Mouse (Mus musculus): Measurements from ENCODE around the gene Tigd4.

Tigd4 gene

DNA sequence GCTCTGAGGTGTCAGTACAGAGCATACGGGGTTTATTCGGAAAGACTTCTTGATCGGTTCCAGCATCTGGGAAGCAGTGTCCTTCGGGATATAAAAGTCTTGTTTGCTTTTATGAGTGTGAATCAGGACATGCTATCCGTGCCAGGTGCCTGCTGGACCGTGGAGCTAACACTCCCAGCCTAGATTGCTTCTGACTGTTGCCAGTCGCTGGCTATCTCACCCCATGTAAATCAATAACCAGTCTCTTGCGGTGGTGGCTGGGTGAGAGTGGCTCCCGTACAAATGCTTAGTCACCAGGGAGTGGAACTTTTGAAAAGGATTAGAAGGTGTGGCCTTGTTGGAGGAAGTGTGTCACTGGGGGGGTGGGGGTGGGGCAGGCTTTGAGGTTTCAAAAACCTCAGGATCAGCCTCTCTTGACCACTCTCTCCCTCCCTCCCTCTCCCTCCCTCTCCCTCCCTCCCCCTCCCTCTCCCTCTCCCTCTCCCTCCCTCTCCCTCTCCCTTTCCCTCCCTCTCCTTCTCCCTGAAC, 16.9 kb downstream of the Tigd4 start:
- DNase-seq (ENCODE audit: low spot score in 2 of 2), result no peak

GRCm38 (mm10) chr3:84615050-84615855, 21.9 kb downstream of the Tigd4 start:
- DNase-seq (ENCODE audit: low spot score in 2 of 2), result no peak

DNA sequence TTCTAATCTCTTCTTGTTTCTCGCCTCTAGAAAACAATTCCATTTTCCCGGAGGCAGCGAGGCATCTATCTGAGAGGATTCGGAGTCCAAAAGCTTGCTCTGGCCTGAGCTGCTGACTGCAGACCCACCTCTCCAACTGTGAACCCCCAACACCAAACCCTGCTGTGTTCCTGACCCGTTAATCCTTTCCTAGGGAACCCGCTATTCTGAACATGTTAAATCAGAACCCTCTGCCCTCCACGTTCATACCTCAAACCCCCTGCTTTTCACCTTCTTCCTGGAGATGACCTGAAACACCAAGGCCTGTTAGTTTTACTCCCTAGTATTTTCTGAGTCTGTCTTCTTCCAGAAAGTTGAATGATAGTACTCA, 22.5 kb downstream of the Tigd4 start:
- no peak for DNase-seq (ENCODE audit: low spot score in 2 of 2)

DNA sequence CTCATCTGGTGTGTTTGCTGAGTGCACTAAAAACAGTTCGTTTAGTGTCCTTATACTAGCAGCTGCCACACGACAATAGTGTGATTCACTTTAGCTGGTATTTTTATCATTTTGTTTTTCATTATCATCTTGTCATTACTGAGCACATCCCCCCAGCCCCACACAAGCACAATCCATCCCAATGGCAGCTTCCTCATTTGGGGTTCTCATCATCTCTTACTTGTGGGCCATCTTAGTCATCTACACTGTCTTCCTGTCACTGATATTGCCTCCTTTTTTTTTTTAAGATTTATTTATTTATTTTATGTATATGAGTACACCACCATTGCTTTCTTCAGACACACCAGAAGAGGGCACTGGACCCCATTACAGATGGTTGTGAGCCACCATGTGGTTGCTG, 25.3 kb downstream of the Tigd4 start:
- DNase-seq (ENCODE audit: low spot score in 2 of 2), result no peak

DNA sequence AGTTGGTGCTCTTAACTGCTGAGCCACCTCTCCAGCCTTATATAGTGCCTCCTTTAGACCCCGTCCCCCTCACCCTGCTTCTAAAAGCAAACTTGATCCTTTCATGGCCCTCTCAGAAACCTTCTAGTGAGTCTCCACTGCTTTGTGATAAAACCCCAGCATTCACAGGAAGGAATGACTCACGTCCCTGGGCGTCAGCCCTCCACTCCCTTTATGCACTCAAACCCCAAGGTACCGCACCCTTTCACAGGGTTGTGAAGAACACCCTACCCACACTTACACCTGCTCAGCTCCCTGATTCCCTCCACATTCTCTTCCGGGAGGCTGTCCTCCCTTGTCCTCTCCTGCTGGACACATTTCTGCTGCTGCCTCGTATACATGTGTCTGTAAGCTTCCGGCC, 25.7 kb downstream of the Tigd4 start:
- DNase-seq (ENCODE audit: low spot score in 2 of 2), result no peak

DNA sequence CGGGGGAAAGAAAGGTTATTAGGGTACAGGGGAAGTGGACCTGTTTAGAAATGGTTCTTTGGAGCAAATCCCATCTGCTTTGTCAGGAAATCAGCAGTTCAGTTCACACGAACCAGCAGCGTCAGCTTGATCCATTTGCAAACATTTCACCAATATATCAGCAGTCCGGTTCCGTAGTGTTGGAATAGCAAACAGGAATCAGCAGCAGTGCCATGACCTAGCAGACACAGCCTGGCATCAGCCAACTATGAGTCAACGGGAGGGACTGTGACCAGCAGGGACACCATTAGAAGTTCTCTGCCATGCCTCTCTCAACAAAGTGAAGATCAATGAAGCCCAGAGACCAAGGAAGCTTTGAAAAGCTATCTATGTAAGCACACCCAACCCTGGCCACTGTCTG, 26.4 kb downstream of the Tigd4 start:
- DNase-seq (ENCODE audit: low spot score in 2 of 2), result no peak

DNA sequence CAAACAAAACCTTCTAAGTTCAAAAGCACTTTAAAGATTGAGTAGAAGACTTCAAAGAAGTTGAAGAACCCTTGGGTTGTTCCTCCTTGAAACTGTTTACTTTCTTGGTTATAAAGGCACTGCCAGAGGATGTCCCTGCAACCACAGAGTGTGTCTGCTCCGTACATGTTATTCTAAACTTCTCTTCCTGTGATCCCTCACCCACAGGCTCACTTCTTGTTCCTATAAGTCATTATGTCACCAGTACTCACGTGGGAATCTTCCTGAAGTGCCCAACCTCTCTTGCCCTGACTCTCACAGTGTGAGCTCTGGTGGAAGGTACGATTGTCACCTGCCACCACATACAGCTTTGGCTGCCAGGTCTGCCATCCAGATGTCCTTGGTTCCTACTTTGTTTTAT, 28.7 kb downstream of the Tigd4 start:
- no peak for DNase-seq (ENCODE audit: low spot score in 2 of 2)

- DNase-seq (ENCODE audit: low spot score in 2 of 2), result no peak
Observed at GRCm38 (mm10) chr3:84631586-84631985, 38.2 kb downstream of the Tigd4 start.

DNA sequence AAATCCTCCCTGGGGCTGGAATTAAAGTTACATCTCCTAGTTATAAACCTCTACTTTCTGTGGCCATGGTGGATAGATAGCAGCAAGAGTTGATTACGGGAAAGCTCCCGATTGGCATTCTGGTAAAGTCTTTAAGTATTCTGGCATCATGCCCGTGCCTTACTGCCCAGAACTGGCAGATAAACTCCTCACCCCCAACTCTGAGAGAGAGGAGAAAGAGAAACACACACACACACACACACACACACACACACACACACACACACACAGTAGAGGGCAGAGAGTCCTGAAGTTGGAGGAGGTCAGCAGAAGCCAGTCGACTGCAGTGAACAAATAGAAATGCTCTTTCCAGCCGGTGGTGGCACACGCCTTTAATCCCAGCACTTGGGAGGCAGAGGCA, 43.7 kb downstream of the Tigd4 start:
- DNase-seq (ENCODE audit: low spot score in 2 of 2), result no peak

DNA sequence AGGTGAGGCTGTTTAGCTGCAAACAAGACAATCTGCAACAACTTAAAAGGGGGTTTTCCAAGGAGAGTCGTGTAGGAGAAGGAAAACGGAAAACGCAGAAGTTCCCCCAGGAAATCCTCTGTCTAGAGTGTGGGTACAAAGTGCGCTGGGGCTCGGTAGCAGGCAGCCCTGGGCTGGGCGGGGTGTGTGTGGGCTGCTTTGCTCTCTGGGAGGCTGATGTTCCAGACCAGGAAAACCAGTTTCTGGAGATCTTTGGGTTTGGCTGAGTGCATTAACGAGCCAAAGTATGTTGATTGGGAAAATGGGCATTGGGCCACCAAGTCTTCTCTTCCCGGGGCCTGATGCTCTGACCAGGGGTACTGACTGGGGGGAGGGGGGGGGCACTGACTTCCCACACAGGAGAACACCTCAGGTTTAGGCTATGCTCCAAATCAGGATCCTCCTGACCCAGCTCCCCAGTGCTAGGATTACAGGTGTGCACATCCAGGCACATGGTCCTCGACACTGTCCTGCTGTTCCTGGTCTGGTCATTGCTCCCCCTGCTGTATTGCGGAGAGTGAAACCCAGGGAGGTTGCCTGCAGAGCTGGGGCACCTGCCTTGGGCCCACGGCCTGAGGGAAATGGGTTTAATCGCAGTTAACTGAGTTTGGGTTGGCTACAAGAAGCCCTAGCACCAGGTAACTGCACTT, 44.7 kb downstream of the Tigd4 start:
- DNase-seq (ENCODE audit: low spot score in 2 of 2), result no peak

GRCm38 (mm10) chr3:84638858-84639257, 45.5 kb downstream of the Tigd4 start:
- DNase-seq (ENCODE audit: low spot score in 2 of 2), result no peak

- no peak for DNase-seq (ENCODE audit: low spot score in 2 of 2)
Observed at GRCm38 (mm10) chr3:84639767-84640500, 46.6 kb downstream of the Tigd4 start.

- DNase-seq (ENCODE audit: low spot score in 2 of 2), result no peak
Observed at GRCm38 (mm10) chr3:84640536-84640935, 47.2 kb downstream of the Tigd4 start.

GRCm38 (mm10) chr3:84641391-84641790, 48.0 kb downstream of the Tigd4 start:
- DNase-seq (ENCODE audit: low spot score in 2 of 2), result no peak

- no peak for DNase-seq (ENCODE audit: low spot score in 2 of 2)
Observed at GRCm38 (mm10) chr3:84642942-84643341, 49.6 kb downstream of the Tigd4 start.

- no peak for DNase-seq (ENCODE audit: low spot score in 2 of 2)
Observed at GRCm38 (mm10) chr3:84645156-84646006, 52.0 kb downstream of the Tigd4 start.

GRCm38 (mm10) chr3:84646007-84646290, 52.6 kb downstream of the Tigd4 start:
- DNase-seq (ENCODE audit: low spot score in 2 of 2), result no peak

GRCm38 (mm10) chr3:84646331-84646845, 53.0 kb downstream of the Tigd4 start:
- no peak for DNase-seq (ENCODE audit: low spot score in 2 of 2)
